Mouse (Mus musculus): Measurements from ENCODE around the gene Nme7.

- no peak for TF ChIP-seq CTCF (IDR thresholded peaks at IDR 0.05; ENCODE audit: extremely low read depth, insufficient read depth, low read length)
- no peak for TF ChIP-seq POLR2A (IDR thresholded peaks at IDR 0.05; ENCODE audit: extremely low read depth, insufficient read depth, low read length)
These were observed 7.4 kb upstream of the Nme7 start for GRCm38 (mm10) chr1:164296473-164296872.
